Mouse (Mus musculus) CH12.LX (cell line): ENCODE results near the gene Syt1.

ENCODE experiments used
- CTCF ChIP-seq, 2 experiments: IDR thresholded peaks in 1 of 2; conservative IDR thresholded peaks in 1 of 2; 2 replicates each; pipeline ENCODE4 v1.5.1; 2011 to 2012; ENCODE audit warnings: low read depth in 2 of 2, low read length in 2 of 2, improper control_type of control experiment in 1 of 2, inconsistent platforms in 1 of 2, mild to moderate bottlenecking in 1 of 2, moderate library complexity in 1 of 2
- EP300 ChIP-seq: IDR thresholded peaks from 2 replicates; pipeline ENCODE4 v1.6.1; 2011; ENCODE audit warnings: low read length, improper control_type of control experiment
- ETS1 ChIP-seq: conservative IDR thresholded peaks from 2 replicates; pipeline ENCODE4 v1.6.1; 2012; ENCODE audit warnings: low read depth, mild to moderate bottlenecking, inconsistent platforms, low read length, improper control_type of control experiment, moderate library complexity
- JUN ChIP-seq: IDR thresholded peaks from 2 replicates; pipeline ENCODE4 v1.6.1; 2011; ENCODE audit warnings: low read depth, mild to moderate bottlenecking, low read length, improper control_type of control experiment, moderate library complexity; ENCODE audit not compliant: insufficient read depth
- JUND ChIP-seq: conservative IDR thresholded peaks from 2 replicates; pipeline ENCODE4 v1.6.1; 2011; ENCODE audit warnings: low read depth, low read length, improper control_type of control experiment
- MAFK ChIP-seq: IDR thresholded peaks from 2 replicates; pipeline ENCODE4 v1.6.1; 2011; ENCODE audit warnings: low read length, improper control_type of control experiment; ENCODE audit not compliant: insufficient replicate concordance
- NRF1 ChIP-seq: IDR thresholded peaks from 2 replicates; pipeline ENCODE4 v1.6.1; 2014; ENCODE audit warnings: low read depth, mild to moderate bottlenecking, inconsistent platforms, low read length, improper control_type of control experiment, moderate library complexity
- POLR2A ChIP-seq: IDR thresholded peaks from 2 replicates; pipeline ENCODE4 v1.6.1; 2011; ENCODE audit warnings: low read depth, mild to moderate bottlenecking, improper control_type of control experiment, low read length
- POLR2AphosphoS2 ChIP-seq: IDR thresholded peaks from 2 replicates; pipeline ENCODE4 v1.6.1; 2011; ENCODE audit warnings: low read depth, low read length, improper control_type of control experiment
- ZNF384 ChIP-seq: IDR thresholded peaks from 2 replicates; pipeline ENCODE4 v1.6.1; 2012; ENCODE audit warnings: low read depth, low read length, improper control_type of control experiment, inconsistent platforms

- no peak for TF ChIP-seq EP300
- no peak for TF ChIP-seq CTCF (conservative IDR thresholded peaks at IDR 0.05 in 1 of 2, IDR thresholded peaks at IDR 0.05 in 1 of 2; ENCODE audit: low read depth in 2 of 2, low read length in 2 of 2)
- TF ChIP-seq POLR2A = no peak
- no peak for TF ChIP-seq MAFK
- TF ChIP-seq JUND = no peak
- TF ChIP-seq JUN = no peak
- TF ChIP-seq ZNF384 = no peak
- no peak for TF ChIP-seq ETS1
- no peak for TF ChIP-seq NRF1
- no peak for TF ChIP-seq POLR2AphosphoS2
Measured at GRCm38 (mm10) chr10:108905264-108905663, 105.5 kb downstream of the Syt1 start.
